Mouse (Mus musculus): ENCODE data around the gene Gdf7.

DNA sequence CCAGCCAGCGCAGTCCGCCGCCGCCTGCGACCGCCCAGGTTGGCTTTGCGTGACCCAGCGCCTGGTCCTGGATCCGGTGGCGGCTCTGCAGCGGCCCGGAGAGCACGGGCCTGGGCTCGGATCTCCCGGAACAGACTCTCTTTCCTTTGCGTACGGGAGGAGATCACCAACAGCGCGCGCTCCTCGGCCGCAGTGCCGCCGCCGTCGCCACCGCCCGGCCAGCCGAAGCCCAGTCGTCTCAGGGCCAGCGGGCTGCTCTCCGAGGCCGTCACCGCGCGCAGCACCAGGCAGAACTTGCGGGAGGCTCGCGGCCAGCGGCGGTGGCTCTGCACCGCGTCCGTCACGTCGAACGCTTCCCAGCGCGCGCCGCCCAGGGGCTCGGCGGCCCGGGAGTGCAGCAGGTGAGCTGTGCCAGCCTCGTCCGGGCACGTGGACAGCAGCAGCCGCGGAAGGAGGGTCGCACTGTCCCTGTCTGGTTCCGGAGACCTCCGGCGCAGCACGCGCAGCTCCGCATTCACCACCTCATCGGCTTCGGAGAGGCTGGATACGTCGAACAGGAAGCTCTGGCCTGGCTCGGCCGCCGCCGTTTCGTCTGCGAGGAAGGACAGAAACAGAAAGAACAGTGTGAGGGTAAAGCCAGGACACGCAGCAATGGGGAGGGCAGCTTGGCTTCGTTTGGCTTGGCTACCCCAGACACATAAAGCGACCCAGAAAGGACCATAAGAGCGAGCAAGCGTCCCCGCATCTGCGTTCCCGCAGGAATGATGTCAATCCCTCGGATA lies 3.2 kb downstream of the Gdf7 start:
- TF ChIP-seq POLR2AphosphoS5 (IDR thresholded peaks at IDR 0.05; ENCODE audit: insufficient replicate concordance, low read depth, low read length) (no peak), CTCF (IDR thresholded peaks at IDR 0.05; ENCODE audit: low read depth, low read length) (no peak), GATA1 (IDR thresholded peaks at IDR 0.05; ENCODE audit: borderline replicate concordance, low read length) (no peak)
